Mouse (Mus musculus): ENCODE results near the gene Stt3a. TPM values are rescaled to one million over a fixed set of nuclear protein-coding genes. Genes with fewer than 3 reads are reported as not detected.

Gene Stt3a
- polyA plus RNA-seq, 1 experiment, result 83.2 TPM

Other genes with a start within 250 kb of the Stt3a start
- not detected in 2 replicates for gene Gm5615, start 225.7 kb downstream of the Stt3a start, polyA plus RNA-seq (2012; ENCODE audit: insufficient read depth, insufficient read length, missing spikeins)
- not detected in 2 replicates for gene Gm17689, start 185.0 kb downstream of the Stt3a start, polyA plus RNA-seq (2012; ENCODE audit: insufficient read depth, insufficient read length, missing spikeins)
- not detected in 2 replicates for gene A630095E13Rik, start 124.3 kb downstream of the Stt3a start, polyA plus RNA-seq (2012; ENCODE audit: insufficient read depth, insufficient read length, missing spikeins)
- gene Acrv1, start 74.5 kb downstream of the Stt3a start, polyA plus RNA-seq (2012; ENCODE audit: insufficient read depth, insufficient read length, missing spikeins), result not detected in 2 replicates
- gene Chek1, start 40.6 kb downstream of the Stt3a start, polyA plus RNA-seq (2012; ENCODE audit: insufficient read depth, insufficient read length, missing spikeins), result 2.8 TPM in 1 of 2 replicates, not detected in the other
- gene Ei24, start 29.7 kb upstream of the Stt3a start, polyA plus RNA-seq (2012; ENCODE audit: insufficient read depth, insufficient read length, missing spikeins), result 81.5 and 85.9 TPM in 2 replicates
- gene Fez1, start 54.2 kb upstream of the Stt3a start, polyA plus RNA-seq (2012; ENCODE audit: insufficient read depth, insufficient read length, missing spikeins), result 1.9 and 4.8 TPM in 2 replicates

Measured in brown adipose tissue, adult 24 weeks (tissue).